Mouse (Mus musculus): ENCODE data around the gene Lnx2. TPM values are rescaled to one million over a fixed set of nuclear protein-coding genes. Genes with fewer than 3 reads are reported as not detected.

The Lnx2 gene
- total RNA-seq, 2 experiments from 2014 or later: 5.5 to 6.6 TPM

DNA sequence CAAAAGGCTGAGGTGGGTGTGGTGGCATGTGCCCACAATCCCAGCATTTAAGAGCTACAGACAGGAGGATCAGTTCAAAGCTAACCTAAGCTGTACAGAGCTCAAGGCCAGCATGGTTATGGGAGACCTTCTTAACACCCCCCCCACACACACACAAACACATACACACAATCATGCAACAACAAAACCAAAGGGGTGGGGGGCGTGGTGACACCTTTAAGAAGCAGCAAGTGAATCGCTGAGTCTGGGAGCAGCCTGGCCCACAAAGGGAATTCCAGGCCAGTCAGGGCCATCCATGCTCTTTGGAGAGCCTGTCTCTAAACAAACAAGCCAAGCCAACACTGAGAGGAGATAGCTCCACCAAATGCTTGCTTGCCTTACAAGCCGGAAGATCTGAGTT, 38.8 kb downstream of the Lnx2 start:
- TF ChIP-seq CTCF (conservative IDR thresholded peaks at IDR 0.05): no peak
- H3K27ac ChIP-seq: peak overlapping the region; percentile 78; the same call in 1 of the 2 replicates
- no peak overlapping the region for H3K4me3 ChIP-seq
- DNase-seq (ENCODE audit: low spot score in 2 of 2): no peak

DNA sequence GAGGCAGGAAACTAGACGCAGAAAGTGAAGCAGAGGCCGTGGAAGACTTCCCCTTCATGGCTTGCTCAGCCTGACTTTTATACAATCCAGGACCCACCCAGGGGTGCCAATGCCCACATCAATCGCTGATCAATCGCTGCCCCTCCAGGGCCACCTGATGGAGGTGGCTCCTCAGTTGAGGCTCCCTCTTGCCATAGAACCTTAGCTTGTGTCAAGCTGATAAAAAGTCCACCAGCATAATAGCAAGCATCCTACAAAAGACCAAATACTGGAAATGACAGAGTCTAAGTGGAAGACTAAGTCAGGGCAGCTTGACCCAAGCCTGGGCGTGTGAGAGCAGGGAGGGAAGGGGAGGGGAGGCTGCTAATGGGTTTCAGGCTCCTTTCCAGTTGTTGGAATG, 39.7 kb downstream of the Lnx2 start:
- DNase-seq (ENCODE audit: low spot score in 2 of 2): no peak
- Histone ChIP-seq H3K4me3 (no peak overlapping the region), H3K27ac (peak overlapping the region; percentile 78)
- TF ChIP-seq CTCF (conservative IDR thresholded peaks at IDR 0.05): no peak

DNA sequence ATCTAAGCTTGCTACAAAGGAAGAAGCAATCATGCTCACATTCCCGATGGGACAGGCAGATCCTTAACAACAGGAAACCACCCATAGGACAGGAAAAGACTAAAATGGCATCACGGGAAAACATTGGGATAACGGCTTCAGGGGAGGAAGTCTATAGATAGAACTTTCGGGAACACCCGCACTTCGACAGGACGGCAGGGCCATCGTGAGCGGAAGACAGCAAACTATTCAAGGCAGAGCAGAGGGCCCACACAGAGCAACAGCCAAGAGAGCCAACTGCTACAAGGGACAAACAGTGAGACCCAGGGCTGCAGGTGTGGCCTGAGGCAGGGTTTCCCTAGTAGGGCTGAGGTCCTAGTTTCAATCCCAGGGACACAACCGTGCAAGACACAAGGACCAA, 40.4 kb downstream of the Lnx2 start:
- no peak for TF ChIP-seq CTCF (conservative IDR thresholded peaks at IDR 0.05)
- no peak for DNase-seq (ENCODE audit: low spot score in 2 of 2)
- no peak overlapping the region for H3K4me3 ChIP-seq
- peak overlapping the region; percentile 78 for H3K27ac ChIP-seq

- no peak for DNase-seq (ENCODE audit: low spot score in 2 of 2)
- TF ChIP-seq CTCF (conservative IDR thresholded peaks at IDR 0.05): no peak
- no peak overlapping the region for H3K4me3 ChIP-seq
- peak overlapping the region; percentile 78; the same call in 1 of the 2 replicates for H3K27ac ChIP-seq
Measured at GRCm38 (mm10) chr5:147035301-147035700, 41.1 kb downstream of the Lnx2 start.

GRCm38 (mm10) chr5:147034283-147034682, 42.1 kb downstream of the Lnx2 start:
- no peak for DNase-seq (ENCODE audit: low spot score in 2 of 2)
- no peak overlapping the region for H3K4me3 ChIP-seq
- no peak for TF ChIP-seq CTCF (conservative IDR thresholded peaks at IDR 0.05)
- no peak overlapping the region for H3K27ac ChIP-seq

- TF ChIP-seq CTCF (conservative IDR thresholded peaks at IDR 0.05): no peak
- no peak for DNase-seq (ENCODE audit: low spot score in 2 of 2)
- H3K4me3 ChIP-seq: no peak overlapping the region
- no peak overlapping the region for H3K27ac ChIP-seq
Measured at GRCm38 (mm10) chr5:147033155-147033554, 43.2 kb downstream of the Lnx2 start.

DNA sequence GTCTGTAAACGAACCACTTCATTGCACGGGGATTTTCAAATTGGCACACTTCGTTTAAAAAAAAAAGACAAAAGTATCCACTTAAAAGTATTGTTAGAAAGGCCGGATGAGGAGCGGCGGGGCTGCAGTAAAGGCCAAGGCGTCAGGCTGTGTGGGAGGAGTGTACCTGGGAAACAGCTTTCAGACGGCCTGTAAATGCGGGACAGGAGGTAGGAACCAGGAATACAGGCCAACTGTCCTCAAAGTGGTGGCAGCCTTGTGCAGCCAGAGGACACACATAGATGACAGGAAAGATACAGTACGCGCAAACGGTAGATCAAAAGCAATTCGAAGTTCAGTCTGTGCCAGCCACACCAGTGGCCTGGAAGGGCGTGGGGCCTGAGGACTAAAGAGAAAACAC, 45.1 kb downstream of the Lnx2 start:
- TF ChIP-seq CTCF (conservative IDR thresholded peaks at IDR 0.05): no peak
- H3K27ac ChIP-seq: peak overlapping the region; percentile 74; the same call in 1 of the 2 replicates
- no peak for DNase-seq (ENCODE audit: low spot score in 2 of 2)

GRCm38 (mm10) chr5:147024331-147025034, 51.9 kb downstream of the Lnx2 start:
- Histone ChIP-seq H3K27ac (peak overlapping the region; percentile 73), H3K4me3 (no peak overlapping the region)
- no peak for DNase-seq (ENCODE audit: low spot score in 2 of 2)
- TF ChIP-seq CTCF (conservative IDR thresholded peaks at IDR 0.05): no peak

More for the DNA sequence above, 45.1 kb downstream of the Lnx2 start:
- H3K4me3 ChIP-seq: no peak overlapping the region

- DNase-seq (ENCODE audit: low spot score in 2 of 2): peak in 1 of 2 experiments; percentile 34
Measured at GRCm38 (mm10) chr5:147023245-147023970, 53.0 kb downstream of the Lnx2 start.

DNA sequence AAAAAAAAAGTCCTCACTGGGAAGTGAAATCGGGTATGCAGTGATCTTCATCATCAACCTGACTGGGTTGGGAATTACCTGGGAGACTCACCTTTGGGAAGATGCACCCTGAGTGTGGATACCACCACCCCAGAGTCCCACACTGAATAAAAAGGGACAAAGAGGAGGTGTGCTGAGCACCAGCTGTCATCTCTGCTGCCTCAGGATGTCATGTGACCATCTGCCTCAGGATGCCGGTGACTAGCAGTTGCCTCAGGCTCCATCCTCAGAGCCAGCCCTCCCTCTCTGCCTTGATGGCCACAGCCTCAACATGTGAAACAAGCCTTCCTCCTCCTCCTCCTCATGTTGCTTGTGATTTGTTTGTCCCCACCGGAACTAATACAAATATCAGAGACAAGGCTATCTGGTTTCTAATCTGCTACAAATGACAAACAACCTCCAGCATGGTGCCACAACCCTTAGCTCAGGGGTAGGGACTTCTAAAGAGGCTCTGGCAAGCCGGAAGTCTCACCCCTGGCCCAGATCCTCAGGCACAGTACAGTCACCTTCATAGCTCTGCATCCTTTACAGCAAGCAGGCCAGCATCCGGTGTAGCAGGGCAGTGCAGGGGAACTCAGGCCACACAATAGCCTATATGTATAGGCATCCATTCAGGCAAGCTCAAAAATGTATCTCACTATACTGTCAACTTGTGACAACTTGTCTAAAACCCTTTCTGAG, 54.7 kb downstream of the Lnx2 start:
- H3K27ac ChIP-seq: 0 out of 2 replicates have a peak overlapping the region, but pooled peaks have one; percentile 18

More at GRCm38 (mm10) chr5:147023245-147023970, 53.0 kb downstream of the Lnx2 start:
- H3K4me3 ChIP-seq: no peak overlapping the region
- peak overlapping the region; percentile 73 for H3K27ac ChIP-seq
- TF ChIP-seq CTCF (conservative IDR thresholded peaks at IDR 0.05): no peak

GRCm38 (mm10) chr5:147020579-147020978, 55.8 kb downstream of the Lnx2 start:
- TF ChIP-seq CTCF (conservative IDR thresholded peaks at IDR 0.05): no peak
- H3K27ac ChIP-seq: no peak overlapping the region
- peak in 1 of 2 experiments; percentile 23 for DNase-seq (ENCODE audit: low spot score in 2 of 2)
- no peak overlapping the region for H3K4me3 ChIP-seq

More for the DNA sequence above, 54.7 kb downstream of the Lnx2 start:
- no peak overlapping the region for H3K4me3 ChIP-seq
- no peak for TF ChIP-seq CTCF (conservative IDR thresholded peaks at IDR 0.05)
- no peak for DNase-seq (ENCODE audit: low spot score in 2 of 2)

GRCm38 (mm10) chr5:147018761-147019160, 57.6 kb downstream of the Lnx2 start:
- no peak for DNase-seq (ENCODE audit: low spot score in 2 of 2)
- no peak overlapping the region for H3K4me3 ChIP-seq
- no peak overlapping the region for H3K27ac ChIP-seq
- no peak for TF ChIP-seq CTCF (conservative IDR thresholded peaks at IDR 0.05)

- DNase-seq (ENCODE audit: low spot score in 2 of 2): no peak
- no peak for TF ChIP-seq CTCF (conservative IDR thresholded peaks at IDR 0.05)
- Histone ChIP-seq H3K27ac (no peak overlapping the region), H3K4me3 (no peak overlapping the region)
Measured at GRCm38 (mm10) chr5:147017526-147017925, 58.9 kb downstream of the Lnx2 start.
